15 mouse cellular contexts compared by ENCODE assay signal in genomic region chr16:38248331-38248961, GRCm38 (mm10). TPM values are rescaled to one million over a fixed set of nuclear protein-coding genes. Genes with fewer than 3 reads are reported as not detected.
DNase-seq lines count a peak whose midpoint lies in the region; ATAC-seq lines count a peak whose summit lies in the region.
"Had no signal": no experiment of that assay in that cellular context is flagged by ENCODE, and none has a peak within 500 bp of the region (broad histone marks: within the 10 kb centered on the region; RNA-seq: fewer than 3 reads in every experiment).

No protein-coding gene starts in this region.

- H3K9ac ChIP-seq in kidney, embryonic 14.5 days (ENCODE audit: low read depth, low read length) = no peak overlapping the region
- 0 out of 2 replicates have a peak overlapping the region, but pooled peaks have one; percentile 4 for H3K9ac ChIP-seq in limb, embryonic 12.5 days (replicated peaks)

- ATAC-seq in kidney, embryonic 14.5 days (ENCODE audit: low FRiP score, low TSS enrichment) = peak; percentile 77
- ATAC-seq in limb, embryonic 12.5 days (ENCODE audit: insufficient number of reproducible peaks, insufficient read depth, low FRiP score, low TSS enrichment, low read depth) = peak; percentile 73

- peak overlapping the region; percentile 21; the same call in 1 of the 2 replicates for H3K4me2 ChIP-seq in kidney, embryonic 14.5 days (replicated peaks; ENCODE audit: low read depth, low read length)
- peak overlapping the region; percentile 41 for H3K4me2 ChIP-seq in limb, embryonic 12.5 days
- H3K4me2 ChIP-seq: liver, embryonic 11.5 days had no signal

- WGBS in kidney, embryonic 14.5 days = 21% methylated on average over 13 of the region's 13 CpGs
- WGBS in limb, embryonic 12.5 days = 15% methylated on average over 13 of the region's 13 CpGs

- no peaks in the 10 kb centered on the region for H3K9me3 ChIP-seq in kidney, embryonic 14.5 days (ENCODE audit: control insufficient read depth, low read length)
- H3K9me3 ChIP-seq in limb, embryonic 12.5 days = no peaks in the 10 kb centered on the region
- H3K9me3 ChIP-seq: megakaryocyte, embryonic 14.5 days had no signal

- no peak overlapping the region for H3K27ac ChIP-seq in kidney, embryonic 14.5 days (ENCODE audit: low read depth, low read length)
- peak overlapping the region; percentile 41; the same call in 1 of the 2 replicates for H3K27ac ChIP-seq in limb, embryonic 12.5 days

- intact Hi-C loops in left cerebral cortex, postnatal 14 days (cut with DNase I) = no loop called here

- DNase-seq in kidney, adult 9 months = no peak
- DNase-seq in Muller cell, postnatal 12 days (ENCODE audit: inconsistent ontology term) = peak; percentile 9
- peak; percentile 34 for DNase-seq in embryo, embryonic 11 days
- DNase-seq in thymus, postnatal 25 days = no peak
- DNase-seq in left cerebral cortex, postnatal 14 days (ENCODE audit: low spot score in 2 of 2) = no peak
- DNase-seq: gastrocnemius, postnatal 10 days; right cerebral cortex, postnatal 25 days had no signal

- H3K27me3 ChIP-seq in kidney, embryonic 14.5 days (ENCODE audit: control insufficient read depth, insufficient read depth, low read length) = no peaks in the 10 kb centered on the region
- H3K27me3 ChIP-seq in limb, embryonic 12.5 days = no peaks in the 10 kb centered on the region

- no peak overlapping the region for H3K4me3 ChIP-seq in kidney, embryonic 14.5 days (ENCODE audit: low read length)
- H3K4me3 ChIP-seq in limb, embryonic 12.5 days (replicated peaks) = no peak overlapping the region
- H3K4me3 ChIP-seq: megakaryocyte, embryonic 14.5 days had no signal

- peaks cover 3% of the 10 kb centered on the region; the same call in 1 of the 2 replicates for H3K4me1 ChIP-seq in kidney, embryonic 14.5 days (ENCODE audit: control insufficient read depth, insufficient read depth, low read length)
- H3K4me1 ChIP-seq in limb, embryonic 12.5 days (replicated peaks) = peaks cover 21% of the 10 kb centered on the region

- no peaks in the 10 kb centered on the region for H3K36me3 ChIP-seq in kidney, embryonic 14.5 days (ENCODE audit: control insufficient read depth, insufficient read depth, low read length)
- no peaks in the 10 kb centered on the region for H3K36me3 ChIP-seq in limb, embryonic 12.5 days

RNA-seq across cellular contexts. Expression of gene Nr1i2, which starts 46.2 kb away (rescaled TPM):
- 0.19 TPM in 1 of 2 replicates, not detected in the other for polyA plus RNA-seq in kidney, embryonic 14.5 days (2014; fragmentation: Nextera tagmentation; extraction: Ambion mirVana)
- polyA plus RNA-seq in limb, embryonic 12.5 days (2016; fragmentation: Nextera tagmentation; extraction: Ambion mirVana) = not detected in 2 replicates
- not detected for total RNA-seq in left cerebral cortex, postnatal 14 days (2021)
- total RNA-seq: adrenal gland, adult 18-20 months; gastrocnemius, postnatal 10 days; hematopoietic stem cell, adult 5-6 weeks; layer of hippocampus, adult 18-20 months; neutrophil, adult 5-6 weeks had no signal

Comparison
In these comparisons a context has a peak if more than half of its experiments do, and no peak if none do; other contexts are left out.
1. DNase-seq: peak in Muller cell, postnatal 12 days (single experiment) and embryo, embryonic 11 days (single experiment); none in kidney, adult 9 months (single experiment), thymus, postnatal 25 days (single experiment) and left cerebral cortex, postnatal 14 days (0 of 2).